Mouse (Mus musculus): Measurements from ENCODE around the gene Kcnip3.

DNA sequence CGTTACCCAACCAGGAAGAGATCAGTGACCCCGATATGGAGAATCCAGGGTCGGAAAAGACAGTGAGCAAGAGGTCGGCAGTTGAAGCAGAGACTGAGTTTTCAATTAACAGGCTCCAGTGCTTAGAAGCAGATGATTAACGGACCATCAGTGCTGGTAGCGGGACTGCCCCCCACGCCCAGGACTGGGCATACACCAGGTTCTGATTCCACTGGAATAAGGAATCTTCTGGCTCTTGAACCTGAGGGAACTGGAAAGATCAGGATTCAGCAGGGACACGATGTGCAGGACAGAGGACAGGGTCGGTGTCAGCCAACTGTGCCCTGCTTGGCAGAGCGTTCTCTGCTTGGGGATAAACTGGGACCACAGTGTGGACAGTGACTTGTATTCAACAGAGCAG is 106.1 kb downstream of the Kcnip3 start:
- TF ChIP-seq CTCF (IDR thresholded peaks at IDR 0.05; ENCODE audit: low read depth): no peak
- TF ChIP-seq EP300 (optimal IDR thresholded peaks at IDR 0.05): no peak
